Mouse (Mus musculus): ENCODE results near the gene Sirt4. TPM values are rescaled to one million over a fixed set of nuclear protein-coding genes. Genes with fewer than 3 reads are reported as not detected.
A peak's percentile ranks its signal among the peaks of the same experiment; 100 is the strongest.
"Not testable (repeated sequence)": the region's sequence is repeated elsewhere in the genome, so short reads cannot be mapped to it uniquely, and the experiment has no call there.

The Sirt4 gene
- polyA plus RNA-seq, 1 experiment from 2014 or later, result 15.5 TPM

- Histone ChIP-seq H3K9me3 (ENCODE audit: control insufficient read depth, low read length) (no peaks in the 10 kb centered on the region), H3K4me1 (ENCODE audit: control insufficient read depth, insufficient read depth, low read length) (no peaks in the 10 kb centered on the region), H3K36me3 (ENCODE audit: control insufficient read depth, insufficient read depth, low read length) (peaks cover 39% of the 10 kb centered on the region), H3K27me3 (ENCODE audit: control insufficient read depth, insufficient read depth, low read length) (no peaks in the 10 kb centered on the region), H3K9ac (ENCODE audit: low read length) (no peak overlapping the region), H3K27ac (ENCODE audit: low read depth, low read length) (no peak overlapping the region), H3K4me2 (ENCODE audit: low read depth) (no peak overlapping the region), H3K4me3 (ENCODE audit: low read depth, low read length) (no peak overlapping the region)
- DNase-seq (ENCODE audit: low spot score), result no peak
- WGBS, result 95% methylated on average over 27 of the region's 27 CpGs
- ATAC-seq (ENCODE audit: insufficient read depth, low FRiP score, low TSS enrichment), result no peak
These were observed 33.9 kb downstream of the Sirt4 start for GRCm38 (mm10) chr5:115450410-115451317.

- no peak overlapping the region for H3K9ac ChIP-seq (ENCODE audit: low read length)
- no peak overlapping the region for H3K4me3 ChIP-seq (ENCODE audit: low read depth, low read length)
- H3K9me3 ChIP-seq (ENCODE audit: control insufficient read depth, low read length), result no peaks in the 10 kb centered on the region
- no peaks in the 10 kb centered on the region for H3K4me1 ChIP-seq (ENCODE audit: control insufficient read depth, insufficient read depth, low read length)
- H3K4me2 ChIP-seq (ENCODE audit: low read depth), result no peak overlapping the region
- DNase-seq (ENCODE audit: low spot score) (no peak), ATAC-seq (ENCODE audit: insufficient read depth, low FRiP score, low TSS enrichment) (no peak)
- WGBS, result 89% methylated on average over 3 of the region's 3 CpGs
- H3K27ac ChIP-seq (ENCODE audit: low read depth, low read length), result no peak overlapping the region
- no peaks in the 10 kb centered on the region for H3K27me3 ChIP-seq (ENCODE audit: control insufficient read depth, insufficient read depth, low read length)
- H3K36me3 ChIP-seq (ENCODE audit: control insufficient read depth, insufficient read depth, low read length), result peaks cover 51% of the 10 kb centered on the region
These were observed 35.3 kb downstream of the Sirt4 start for GRCm38 (mm10) chr5:115449247-115449646.

- DNase-seq (ENCODE audit: low spot score) (no peak), ATAC-seq (ENCODE audit: insufficient read depth, low FRiP score, low TSS enrichment) (no peak)
- H3K9me3 ChIP-seq (ENCODE audit: control insufficient read depth, low read length), result no peaks in the 10 kb centered on the region
- no peaks in the 10 kb centered on the region for H3K4me1 ChIP-seq (ENCODE audit: control insufficient read depth, insufficient read depth, low read length)
- no peaks in the 10 kb centered on the region for H3K27me3 ChIP-seq (ENCODE audit: control insufficient read depth, insufficient read depth, low read length)
- H3K9ac ChIP-seq (ENCODE audit: low read length), result no peak overlapping the region
- H3K4me3 ChIP-seq (ENCODE audit: low read depth, low read length), result no peak overlapping the region
- peaks cover 58% of the 10 kb centered on the region for H3K36me3 ChIP-seq (ENCODE audit: control insufficient read depth, insufficient read depth, low read length)
- no peak overlapping the region for H3K4me2 ChIP-seq (ENCODE audit: low read depth)
- 86% methylated on average over 17 of the region's 17 CpGs for WGBS
- H3K27ac ChIP-seq (ENCODE audit: low read depth, low read length), result no peak overlapping the region
These were observed 37.4 kb downstream of the Sirt4 start for GRCm38 (mm10) chr5:115447108-115447507.

- no peaks in the 10 kb centered on the region for H3K27me3 ChIP-seq (ENCODE audit: control insufficient read depth, insufficient read depth, low read length)
- DNase-seq (ENCODE audit: low spot score), result no peak
- no peak for ATAC-seq (ENCODE audit: insufficient read depth, low FRiP score, low TSS enrichment)
- peaks cover 47% of the 10 kb centered on the region for H3K36me3 ChIP-seq (ENCODE audit: control insufficient read depth, insufficient read depth, low read length)
- no peak overlapping the region for H3K9ac ChIP-seq (ENCODE audit: low read length)
- no peak overlapping the region for H3K4me3 ChIP-seq (ENCODE audit: low read depth, low read length)
- H3K4me1 ChIP-seq (ENCODE audit: control insufficient read depth, insufficient read depth, low read length), result peaks cover 2% of the 10 kb centered on the region
- 88% methylated on average over 11 of the region's 11 CpGs for WGBS
- no peak overlapping the region for H3K27ac ChIP-seq (ENCODE audit: low read depth, low read length)
- no peak overlapping the region for H3K4me2 ChIP-seq (ENCODE audit: low read depth)
- no peaks in the 10 kb centered on the region for H3K9me3 ChIP-seq (ENCODE audit: control insufficient read depth, low read length)
These were observed 40.4 kb downstream of the Sirt4 start for GRCm38 (mm10) chr5:115444130-115444529.

- H3K9me3 ChIP-seq (ENCODE audit: control insufficient read depth, low read length); H3K27ac ChIP-seq (ENCODE audit: low read depth, low read length); H3K4me3 ChIP-seq (ENCODE audit: low read depth, low read length); ATAC-seq (ENCODE audit: insufficient read depth, low FRiP score, low TSS enrichment); H3K4me2 ChIP-seq (ENCODE audit: low read depth); H3K27me3 ChIP-seq (ENCODE audit: control insufficient read depth, insufficient read depth, low read length); DNase-seq (ENCODE audit: low spot score); H3K9ac ChIP-seq (ENCODE audit: low read length): not testable (repeated sequence)
- peaks cover 49% of the 10 kb centered on the region for H3K36me3 ChIP-seq (ENCODE audit: control insufficient read depth, insufficient read depth, low read length)
- 76% methylated on average over 5 of the region's 5 CpGs for WGBS
- peaks cover 16% of the 10 kb centered on the region for H3K4me1 ChIP-seq (ENCODE audit: control insufficient read depth, insufficient read depth, low read length)
These were observed 41.9 kb downstream of the Sirt4 start for GRCm38 (mm10) chr5:115442663-115443062.

GRCm38 (mm10) chr5:115441205-115441849, 43.2 kb downstream of the Sirt4 start:
- H3K9me3 ChIP-seq (ENCODE audit: control insufficient read depth, low read length), result no peaks in the 10 kb centered on the region
- H3K4me2 ChIP-seq (ENCODE audit: low read depth), result no peak overlapping the region
- peaks cover 42% of the 10 kb centered on the region for H3K36me3 ChIP-seq (ENCODE audit: control insufficient read depth, insufficient read depth, low read length)
- peak overlapping the region; percentile 49; the same call in 1 of the 2 replicates for H3K27ac ChIP-seq (ENCODE audit: low read depth, low read length)
- no peaks in the 10 kb centered on the region for H3K27me3 ChIP-seq (ENCODE audit: control insufficient read depth, insufficient read depth, low read length)
- 40% methylated on average over 14 of the region's 14 CpGs for WGBS
- H3K4me3 ChIP-seq (ENCODE audit: low read depth, low read length), result no peak overlapping the region
- H3K9ac ChIP-seq (ENCODE audit: low read length), result no peak overlapping the region
- peaks cover 25% of the 10 kb centered on the region for H3K4me1 ChIP-seq (ENCODE audit: control insufficient read depth, insufficient read depth, low read length)
- peak; percentile 83 for DNase-seq (ENCODE audit: low spot score)
- ATAC-seq (ENCODE audit: insufficient read depth, low FRiP score, low TSS enrichment), result no peak

GRCm38 (mm10) chr5:115438667-115439066, 45.9 kb downstream of the Sirt4 start:
- ATAC-seq (ENCODE audit: insufficient read depth, low FRiP score, low TSS enrichment) (no peak), DNase-seq (ENCODE audit: low spot score) (no peak)
- no peaks in the 10 kb centered on the region for H3K9me3 ChIP-seq (ENCODE audit: control insufficient read depth, low read length)
- peak overlapping the region; percentile 97 for H3K4me2 ChIP-seq (ENCODE audit: low read depth)
- peaks cover 51% of the 10 kb centered on the region for H3K4me1 ChIP-seq (ENCODE audit: control insufficient read depth, insufficient read depth, low read length)
- H3K27ac ChIP-seq (ENCODE audit: low read depth, low read length), result peak overlapping the region; percentile 100
- H3K9ac ChIP-seq (ENCODE audit: low read length), result peak overlapping the region; percentile 41
- no peak overlapping the region; the same call in 1 of the 2 replicates for H3K4me3 ChIP-seq (ENCODE audit: low read depth, low read length)
- peaks cover 19% of the 10 kb centered on the region for H3K36me3 ChIP-seq (ENCODE audit: control insufficient read depth, insufficient read depth, low read length)
- H3K27me3 ChIP-seq (ENCODE audit: control insufficient read depth, insufficient read depth, low read length), result no peaks in the 10 kb centered on the region
- WGBS, result 40% methylated on average over 7 of the region's 7 CpGs

GRCm38 (mm10) chr5:115437945-115438315, 46.6 kb downstream of the Sirt4 start:
- H3K4me2 ChIP-seq (ENCODE audit: low read depth), result peak overlapping the region; percentile 97
- H3K9ac ChIP-seq (ENCODE audit: low read length), result peak overlapping the region; percentile 49
- peak overlapping the region; percentile 13; the same call in 1 of the 2 replicates for H3K4me3 ChIP-seq (ENCODE audit: low read depth, low read length)
- peak overlapping the region; percentile 100 for H3K27ac ChIP-seq (ENCODE audit: low read depth, low read length)
- H3K9me3 ChIP-seq (ENCODE audit: control insufficient read depth, low read length), result no peaks in the 10 kb centered on the region
- DNase-seq (ENCODE audit: low spot score), result peak; percentile 71
- ATAC-seq (ENCODE audit: insufficient read depth, low FRiP score, low TSS enrichment), result no peak
- H3K36me3 ChIP-seq (ENCODE audit: control insufficient read depth, insufficient read depth, low read length), result peaks cover 14% of the 10 kb centered on the region
- H3K4me1 ChIP-seq (ENCODE audit: control insufficient read depth, insufficient read depth, low read length), result peaks cover 58% of the 10 kb centered on the region
- no peaks in the 10 kb centered on the region for H3K27me3 ChIP-seq (ENCODE audit: control insufficient read depth, insufficient read depth, low read length)
- 15% methylated on average over 2 of the region's 2 CpGs for WGBS

Measured in neural tube, embryonic 11.5 days (tissue).